Mouse (Mus musculus) midbrain, embryonic 16.5 days (tissue): Measurements from ENCODE around the gene Numa1. TPM values are rescaled to one million over a fixed set of nuclear protein-coding genes. Genes with fewer than 3 reads are reported as not detected.

Experiments
- ATAC-seq: fragments of 200-750 bp; cut with Nextera tagmentation; 2 replicates; pipeline ENCODE4 v1.8.0; 2017; ENCODE audit warnings: moderate TSS enrichment
- H3K27ac ChIP-seq: fragments of 300-500 bp; sonication (generic); 2 replicates; pipeline ENCODE4 v1.5.1; 2014; ENCODE audit warnings: mild to moderate bottlenecking, low read length, mixed read lengths
- H3K27me3 ChIP-seq: fragments of 300-500 bp; sonication (generic); 2 replicates; pipeline ENCODE4 v1.6.1; 2014; ENCODE audit warnings: low read depth, low read length, mixed read lengths; ENCODE audit not compliant: control insufficient read depth, insufficient read depth
- H3K36me3 ChIP-seq: fragments of 300-500 bp; sonication (generic); 2 replicates; pipeline ENCODE4 v1.6.1; 2014; ENCODE audit warnings: mild to moderate bottlenecking, low read length, moderate library complexity, mixed read lengths; ENCODE audit not compliant: control insufficient read depth, insufficient read depth
- H3K4me1 ChIP-seq: fragments of 300-500 bp; sonication (generic); 2 replicates; pipeline ENCODE4 v1.6.1; 2014; ENCODE audit warnings: mild to moderate bottlenecking, low read length, mixed read lengths; ENCODE audit not compliant: control insufficient read depth, insufficient read depth
- H3K4me2 ChIP-seq: fragments of 300-500 bp; sonication (generic); 2 replicates; pipeline ENCODE4 v1.6.1; 2014; ENCODE audit warnings: mild to moderate bottlenecking, low read length, mixed read lengths
- H3K4me3 ChIP-seq: fragments of 300-500 bp; sonication (generic); 2 replicates; pipeline ENCODE4 v1.5.1; 2014; ENCODE audit warnings: low read depth, mild to moderate bottlenecking, low read length, moderate library complexity, mixed read lengths
- H3K9ac ChIP-seq: fragments of 300-500 bp; sonication (generic); 2 replicates; pipeline ENCODE4 v1.6.1; 2014; ENCODE audit warnings: low read depth, low read length, mixed read lengths
- H3K9me3 ChIP-seq: fragments of 300-500 bp; sonication (generic); replicated peaks from 2 replicates; pipeline ENCODE4 v1.6.1; 2014; ENCODE audit warnings: mild to moderate bottlenecking, low read length, mixed read lengths; ENCODE audit not compliant: control insufficient read depth, poor library complexity, severe bottlenecking
- WGBS: fragments of 180-500 bp; shearing (Covaris S2); extraction: QIAGEN DNeasy Blood & Tissue Kit; methylation state at CpG from one replicate; pipeline ENCODE4 v1.1.7; 2014; 5-methylcytosine and 5-hydroxymethylcytosine counted together
- polyA plus RNA-seq: library from polyadenylated mRNA; unstranded; fragments of >200 nt; fragmentation: Nextera tagmentation; extraction: Ambion mirVana; gene quantifications from 2 replicates; pipeline ENCODE4 v1.2.1, GENCODE M21; 2015

Numa1 gene
- polyA plus RNA-seq, 1 experiment from 2014 or later, result 37.8 TPM

GRCm38 (mm10) chr7:101965606-101966005 is 31.7 kb downstream of the Numa1 start:
- no peak overlapping the region for H3K4me3 ChIP-seq
- no peak for ATAC-seq
- H3K27me3 ChIP-seq, result no peaks in the 10 kb centered on the region
- H3K9ac ChIP-seq, result no peak overlapping the region
- no peaks in the 10 kb centered on the region for H3K36me3 ChIP-seq
- no peaks in the 10 kb centered on the region for H3K9me3 ChIP-seq
- no peak overlapping the region for H3K4me2 ChIP-seq
- peaks cover 13% of the 10 kb centered on the region for H3K4me1 ChIP-seq
- no peak overlapping the region for H3K27ac ChIP-seq
- 85% methylated on average over 2 of the region's 2 CpGs for WGBS

GRCm38 (mm10) chr7:101967256-101967655 is 33.3 kb downstream of the Numa1 start:
- Histone ChIP-seq H3K4me3 (no peak overlapping the region), H3K27ac (no peak overlapping the region), H3K9ac (no peak overlapping the region), H3K4me1 (peaks cover 24% of the 10 kb centered on the region), H3K27me3 (no peaks in the 10 kb centered on the region), H3K4me2 (no peak overlapping the region), H3K36me3 (no peaks in the 10 kb centered on the region), H3K9me3 (no peaks in the 10 kb centered on the region)
- ATAC-seq, result no peak
- 87% methylated on average over 1 of the region's 1 CpGs for WGBS

GRCm38 (mm10) chr7:101968751-101969150 is 34.8 kb downstream of the Numa1 start:
- Histone ChIP-seq H3K27ac (peak overlapping the region; percentile 100), H3K4me3 (no peak overlapping the region), H3K36me3 (no peaks in the 10 kb centered on the region), H3K4me1 (peaks cover 32% of the 10 kb centered on the region), H3K9ac (0 out of 2 replicates have a peak overlapping the region, but pooled peaks have one; percentile 46), H3K9me3 (no peaks in the 10 kb centered on the region), H3K4me2 (peak overlapping the region; percentile 59), H3K27me3 (no peaks in the 10 kb centered on the region)
- ATAC-seq, result no peak
- 68% methylated on average over 2 of the region's 2 CpGs for WGBS

- ATAC-seq, result peak; percentile 93
- H3K9ac ChIP-seq, result peak overlapping the region; percentile 94
- H3K4me3 ChIP-seq, result peak overlapping the region; percentile 71
- peak overlapping the region; percentile 59 for H3K4me2 ChIP-seq
- 0% methylated on average over 42 of the region's 53 CpGs for WGBS
- no peaks in the 10 kb centered on the region for H3K36me3 ChIP-seq
- peaks cover 36% of the 10 kb centered on the region for H3K4me1 ChIP-seq
- H3K27me3 ChIP-seq, result no peaks in the 10 kb centered on the region
- H3K27ac ChIP-seq, result peak overlapping the region; percentile 100
- no peaks in the 10 kb centered on the region for H3K9me3 ChIP-seq
Measured at GRCm38 (mm10) chr7:101969694-101970428, 36.0 kb downstream of the Numa1 start.

- H3K27me3 ChIP-seq, result no peaks in the 10 kb centered on the region
- H3K27ac ChIP-seq, result peak overlapping the region; percentile 100
- H3K4me1 ChIP-seq, result peaks cover 36% of the 10 kb centered on the region
- peak overlapping the region; percentile 59 for H3K4me2 ChIP-seq
- ATAC-seq, result peak; percentile 81
- H3K9me3 ChIP-seq, result no peaks in the 10 kb centered on the region
- peak overlapping the region; percentile 94 for H3K9ac ChIP-seq
- peak overlapping the region; percentile 71 for H3K4me3 ChIP-seq
- WGBS, result 0% methylated on average over 13 of the region's 17 CpGs
- H3K36me3 ChIP-seq, result no peaks in the 10 kb centered on the region
Measured at GRCm38 (mm10) chr7:101970429-101970775, 36.5 kb downstream of the Numa1 start.

GRCm38 (mm10) chr7:101970821-101971461 is 37.0 kb downstream of the Numa1 start:
- 3% methylated on average over 19 of the region's 19 CpGs for WGBS

GRCm38 (mm10) chr7:101971721-101972120 is 37.8 kb downstream of the Numa1 start:
- peak overlapping the region; percentile 94 for H3K9ac ChIP-seq
- peak overlapping the region; percentile 100 for H3K27ac ChIP-seq
- H3K4me3 ChIP-seq, result peak overlapping the region; percentile 71
- no peaks in the 10 kb centered on the region for H3K27me3 ChIP-seq
- no peak for ATAC-seq
- H3K9me3 ChIP-seq, result no peaks in the 10 kb centered on the region
- WGBS, result 60% methylated on average over 2 of the region's 2 CpGs
- H3K36me3 ChIP-seq, result no peaks in the 10 kb centered on the region
- peak overlapping the region; percentile 59 for H3K4me2 ChIP-seq
- peaks cover 36% of the 10 kb centered on the region for H3K4me1 ChIP-seq

More at GRCm38 (mm10) chr7:101970821-101971461, 37.0 kb downstream of the Numa1 start:
- H3K36me3 ChIP-seq, result no peaks in the 10 kb centered on the region
- H3K9me3 ChIP-seq, result no peaks in the 10 kb centered on the region
- H3K4me2 ChIP-seq, result peak overlapping the region; percentile 59
- peaks cover 36% of the 10 kb centered on the region for H3K4me1 ChIP-seq
- peak overlapping the region; percentile 100 for H3K27ac ChIP-seq
- H3K9ac ChIP-seq, result peak overlapping the region; percentile 94
- H3K27me3 ChIP-seq, result no peaks in the 10 kb centered on the region
- H3K4me3 ChIP-seq, result peak overlapping the region; percentile 71
- ATAC-seq, result peak; percentile 73

- H3K4me1 ChIP-seq, result peaks cover 28% of the 10 kb centered on the region
- H3K4me2 ChIP-seq, result no peak overlapping the region
- H3K9me3 ChIP-seq, result no peaks in the 10 kb centered on the region
- 91% methylated on average over 3 of the region's 3 CpGs for WGBS
- no peak overlapping the region for H3K27ac ChIP-seq
- no peak for ATAC-seq
- H3K4me3 ChIP-seq, result no peak overlapping the region
- no peaks in the 10 kb centered on the region for H3K36me3 ChIP-seq
- H3K27me3 ChIP-seq, result no peaks in the 10 kb centered on the region
- no peak overlapping the region for H3K9ac ChIP-seq
Measured at GRCm38 (mm10) chr7:101973730-101974129, 39.8 kb downstream of the Numa1 start.

GRCm38 (mm10) chr7:101974505-101974904 is 40.6 kb downstream of the Numa1 start:
- Histone ChIP-seq H3K4me1 (peaks cover 23% of the 10 kb centered on the region), H3K27ac (no peak overlapping the region), H3K9ac (no peak overlapping the region), H3K4me3 (no peak overlapping the region), H3K36me3 (no peaks in the 10 kb centered on the region), H3K4me2 (no peak overlapping the region), H3K9me3 (no peaks in the 10 kb centered on the region), H3K27me3 (no peaks in the 10 kb centered on the region)
- no peak for ATAC-seq
- WGBS, result 85% methylated on average over 2 of the region's 2 CpGs
